Mouse (Mus musculus) bone marrow, adult 2 months (tissue): ENCODE results near the gene Catsper3.

Experiments used
- CTCF ChIP-seq: fragments of 200-500 bp; IDR thresholded peaks from 2 replicates; pipeline ENCODE4 v1.5.1; 2011; ENCODE audit warnings: low read length, control low read depth; ENCODE audit not compliant: control insufficient read depth, insufficient read depth
- POLR2A ChIP-seq: fragments of 200-500 bp; IDR thresholded peaks from 2 replicates; pipeline ENCODE4 v1.6.1; 2011; ENCODE audit warnings: low read depth, mild to moderate bottlenecking, control low read depth, low read length, borderline replicate concordance; ENCODE audit not compliant: control insufficient read depth

- TF ChIP-seq POLR2A, result no peak
- no peak for TF ChIP-seq CTCF
Observed at GRCm38 (mm10) chr13:55829018-55829655, 44.8 kb downstream of the Catsper3 start.
